Mouse (Mus musculus) v-Abl transformed pro-B cells (cell line): ENCODE measurements around the gene Mfap5.
"Not testable (repeated sequence)": the region's sequence is repeated elsewhere in the genome, so short reads cannot be mapped to it uniquely, and the experiment has no call there.

Experiments used
- in situ Hi-C, 2 experiments: fragments of 400-800 bp; cut with MboI; formaldehyde crosslinking; loops; one replicate each; pipeline ENCODE4 v1.15.1; 2025; ENCODE audit not compliant: unreplicated experiment in 2 of 2

The Mfap5 gene

DNA sequence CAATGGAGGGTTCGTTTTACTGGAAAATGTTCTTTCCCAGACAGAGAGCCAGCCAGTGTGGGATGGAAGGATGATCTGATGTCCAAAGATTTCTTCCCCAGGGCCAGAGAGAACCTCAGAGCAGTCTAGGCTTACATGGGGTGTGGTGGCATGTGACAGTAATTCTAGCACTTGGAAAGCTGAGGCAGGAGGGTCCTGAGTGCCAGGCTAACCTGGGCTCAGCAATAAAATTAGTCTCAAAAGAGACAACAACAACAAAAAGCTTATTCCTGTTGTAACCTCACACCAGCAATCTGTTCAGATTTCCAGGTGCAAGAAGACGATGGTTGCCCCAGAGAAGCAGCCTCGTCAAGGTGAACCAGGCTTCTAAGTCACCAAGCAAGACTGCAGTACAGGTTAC lies at the start of gene Mfap5:
TSS of gene Mfap5 (plus strand) at position 301 of the 400 bp plus-strand sequence.
- in situ Hi-C loops = loop anchor here in 1 of 2 experiments (25.0 kb wide), 1 partner anchor 1757 kb away; no protein-coding TSS in a partner anchor

DNA sequence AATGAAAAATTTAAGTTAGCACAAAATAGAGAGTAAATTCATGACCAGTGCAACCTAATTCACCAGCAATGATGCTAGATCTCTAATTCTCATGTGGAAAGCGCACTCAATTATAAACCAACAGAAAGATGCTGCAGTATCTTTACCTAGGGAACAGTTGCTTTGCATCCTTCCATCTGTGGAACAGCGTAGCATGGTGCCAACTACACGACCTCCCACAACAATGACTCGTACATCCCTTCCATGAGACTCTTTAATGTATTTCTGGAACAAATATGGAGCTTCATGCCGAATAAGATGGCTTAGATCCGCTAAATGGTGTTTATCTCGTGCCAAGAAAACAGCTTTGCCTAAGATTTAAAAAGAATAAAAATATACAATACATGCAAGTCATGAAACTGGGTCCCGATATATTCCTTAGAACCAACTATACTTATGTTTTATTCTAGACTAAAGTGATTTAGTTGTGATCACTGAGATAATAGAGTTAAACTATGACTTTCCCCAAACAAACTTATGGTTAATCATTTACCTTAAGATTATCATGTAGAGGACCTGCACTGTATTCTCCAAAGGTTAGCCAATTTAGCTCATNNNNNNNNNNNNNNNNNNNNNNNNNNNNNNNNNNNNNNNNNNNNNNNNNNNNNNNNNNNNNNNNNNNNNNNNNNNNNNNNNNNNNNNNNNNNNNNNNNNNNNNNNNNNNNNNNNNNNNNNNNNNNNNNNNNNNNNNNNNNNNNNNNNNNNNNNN lies 46.5 kb upstream of the Mfap5 start:
- in situ Hi-C loops = no loop called here

DNA sequence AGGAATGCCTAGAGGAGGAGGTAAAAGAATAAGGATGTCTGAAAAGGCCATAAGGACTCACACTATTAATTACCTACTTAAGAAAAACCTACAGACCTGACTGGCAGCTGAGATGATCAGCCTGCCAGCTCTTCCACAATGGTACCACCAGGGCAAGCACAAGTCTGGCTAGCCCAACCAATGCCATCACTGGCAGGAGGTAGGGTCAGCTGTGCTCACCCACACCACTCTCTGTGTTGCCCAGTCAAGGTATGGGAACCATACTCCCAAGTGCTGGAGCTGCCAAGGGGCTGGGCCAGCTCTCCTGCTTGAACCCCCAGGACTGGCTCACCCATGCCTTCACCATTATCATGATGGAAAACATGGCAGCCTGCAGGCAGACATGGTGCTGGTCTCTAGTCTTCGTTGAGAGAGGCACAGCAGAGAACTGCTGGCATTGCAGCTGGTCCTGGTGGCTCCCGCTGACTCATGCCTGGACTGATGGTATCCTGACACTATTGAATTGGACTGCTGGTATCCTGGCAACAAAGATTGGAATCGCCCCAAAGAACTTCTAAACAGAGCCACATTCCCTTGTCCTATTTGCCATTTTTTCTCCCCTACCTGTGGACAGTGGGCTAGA lies 39.4 kb upstream of the Mfap5 start:
- in situ Hi-C loops = no loop called here

DNA sequence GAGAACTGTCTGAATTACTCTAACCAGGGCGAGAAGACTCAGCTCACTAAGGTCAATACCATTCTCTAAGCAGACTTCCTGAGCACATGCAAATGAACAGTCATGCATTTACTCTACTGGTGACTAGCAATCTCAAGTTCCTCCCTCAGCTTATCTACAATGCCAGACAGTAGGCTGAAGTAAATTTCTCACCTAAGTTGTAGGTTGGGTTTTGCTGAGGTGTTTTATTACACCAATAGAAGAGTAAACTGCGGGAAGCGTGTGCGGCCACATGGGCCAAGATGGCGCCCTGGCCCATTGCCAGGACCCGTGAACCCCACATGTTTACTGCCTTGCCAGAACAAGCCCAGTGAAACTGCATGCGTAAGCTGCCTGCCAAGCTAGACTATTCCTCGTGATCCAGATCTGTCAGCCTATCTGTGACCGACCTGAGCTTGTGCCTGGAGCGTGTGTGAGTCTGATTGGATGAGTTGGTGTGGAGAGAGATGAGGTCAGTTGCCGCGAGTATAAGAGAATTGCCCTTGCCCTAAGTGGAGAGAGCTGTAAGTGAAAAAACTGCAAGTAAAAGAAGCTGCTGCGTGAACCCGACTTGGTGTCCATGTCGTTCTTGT lies 36.5 kb upstream of the Mfap5 start:
- in situ Hi-C loops = no loop called here

DNA sequence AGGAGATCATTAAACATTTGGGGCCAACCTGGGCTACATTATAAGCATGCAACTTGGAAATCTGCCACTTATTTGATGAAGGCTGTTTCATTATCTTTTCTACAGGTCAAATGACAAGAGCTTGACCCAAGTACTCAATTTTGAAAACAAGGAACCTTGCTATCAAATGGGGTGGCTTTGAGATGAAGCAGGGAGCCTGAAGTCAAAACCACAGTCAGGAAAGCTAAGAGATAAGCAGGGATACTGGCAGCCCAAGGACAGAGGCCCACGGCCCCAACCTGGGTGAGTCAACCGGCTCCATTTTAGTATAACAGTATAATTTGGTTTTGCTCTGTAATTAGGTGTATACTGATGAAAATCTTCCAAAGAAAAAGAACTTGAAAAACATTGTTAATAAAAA lies 35.4 kb upstream of the Mfap5 start:
- in situ Hi-C loops = no loop called here

DNA sequence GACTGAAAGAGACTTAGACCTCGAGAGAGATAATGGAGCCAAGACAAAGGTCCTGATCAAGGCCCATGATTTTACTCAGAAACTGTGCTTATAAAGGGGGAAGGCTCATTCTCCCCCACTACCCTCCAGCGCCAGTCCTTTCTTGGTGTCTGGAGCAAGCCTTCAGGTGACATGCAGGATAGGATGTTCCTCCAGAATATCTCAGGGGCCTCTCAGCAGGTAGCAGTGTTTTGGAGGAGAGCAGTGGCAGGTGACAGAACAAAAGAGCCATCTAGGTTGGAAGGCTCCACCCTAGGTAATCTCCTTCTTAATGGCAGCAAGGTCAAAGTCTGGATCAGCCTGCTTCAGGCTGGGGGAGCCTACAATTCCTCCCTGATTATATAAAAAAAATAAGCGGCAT lies 34.2 kb upstream of the Mfap5 start:
- in situ Hi-C loops = not testable (repeated sequence)

DNA sequence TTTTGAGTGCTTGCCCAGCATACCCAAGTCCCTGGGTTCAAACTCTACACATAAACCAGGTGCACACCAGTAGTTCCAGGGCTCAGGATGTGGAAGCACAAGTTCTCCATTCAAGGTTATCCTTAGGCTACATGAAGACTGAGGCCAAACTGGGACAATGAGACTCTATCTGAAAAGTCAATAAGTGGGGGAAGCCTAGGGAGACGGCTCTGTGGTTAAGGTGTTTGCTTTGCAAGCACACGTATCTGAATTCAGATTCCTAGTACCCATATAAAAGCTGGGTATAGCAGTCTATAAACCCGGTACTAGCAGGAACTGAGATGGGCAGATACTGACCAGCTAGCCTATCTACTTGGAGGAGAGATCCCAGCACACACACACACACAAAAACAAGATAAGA lies 27.6 kb upstream of the Mfap5 start:
- in situ Hi-C loops = no loop called here

- in situ Hi-C loops = no loop called here
Measured at GRCm38 (mm10) chr6:122485401-122486296, 20.0 kb upstream of the Mfap5 start.

GRCm38 (mm10) chr6:122486297-122487117 lies 19.1 kb upstream of the Mfap5 start:
- in situ Hi-C loops = no loop called here

GRCm38 (mm10) chr6:122490929-122491512 lies 14.6 kb upstream of the Mfap5 start:
- in situ Hi-C loops = loop anchor here (10.0 kb wide), 3 partner anchors 236 to 314 kb away; partner anchors contain the start of gene Slc2a3 (in 1 of the 2)

- in situ Hi-C loops = loop anchor here (10.0 kb wide), 3 partner anchors 237 to 313 kb away; partner anchors contain the start of gene Slc2a3 (in 1 of the 2)
Measured at GRCm38 (mm10) chr6:122491557-122491956, 14.1 kb upstream of the Mfap5 start.

GRCm38 (mm10) chr6:122492479-122492878 lies 13.2 kb upstream of the Mfap5 start:
- in situ Hi-C loops = loop anchor here (10.0 kb wide), 3 partner anchors 238 to 312 kb away; partner anchors contain the start of gene Slc2a3 (in 1 of the 2)

DNA sequence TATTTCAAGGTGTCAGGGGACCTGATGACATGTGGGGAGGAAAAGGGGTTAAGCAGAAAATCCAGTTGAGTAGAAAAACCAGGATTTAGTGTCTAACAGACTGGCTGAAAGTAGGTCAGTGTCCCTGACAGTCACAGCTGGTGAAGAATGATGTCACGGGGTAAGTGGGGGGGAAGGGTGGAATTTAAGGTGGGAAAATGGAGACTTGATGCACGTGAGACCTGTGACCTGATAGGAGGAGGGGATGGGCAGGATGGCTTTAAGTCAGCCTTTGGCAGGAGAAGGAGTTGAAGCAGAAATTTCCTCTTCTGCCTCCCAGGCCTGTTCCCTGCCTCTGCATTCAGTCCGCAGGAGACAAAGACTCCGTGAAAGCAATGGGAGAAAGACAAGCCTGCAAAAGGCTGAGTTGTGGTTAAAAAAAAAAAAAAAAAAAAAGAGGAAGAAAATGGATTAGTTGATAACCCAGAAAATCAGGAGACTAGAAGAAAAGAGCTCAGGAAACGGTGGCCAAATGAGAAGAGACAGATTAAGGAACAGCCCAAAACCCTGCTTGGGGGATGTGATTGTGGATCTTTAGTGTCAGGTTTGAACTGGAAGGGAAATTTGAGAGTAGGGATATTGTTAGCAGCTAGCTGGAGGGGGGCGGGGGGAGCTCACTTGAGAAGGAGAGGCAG lies 11.7 kb upstream of the Mfap5 start:
- in situ Hi-C loops = loop anchor here (10.0 kb wide), 3 partner anchors 239 to 311 kb away; partner anchors contain the start of gene Slc2a3 (in 1 of the 2)

GRCm38 (mm10) chr6:122495082-122495881 lies 10.4 kb upstream of the Mfap5 start:
- in situ Hi-C loops = loop anchor here (5.0 to 10.0 kb wide), 6 partner anchors 67 to 310 kb away; partner anchors contain the start of genes Gdf3 (in 1 of the 2) and Slc2a3 (in 1 of the 2)

- in situ Hi-C loops = loop anchor here (5.0 to 10.0 kb wide), 6 partner anchors 66 to 308 kb away; partner anchors contain the start of genes Gdf3 (in 1 of the 2) and Slc2a3 (in 1 of the 2)
Measured at GRCm38 (mm10) chr6:122496501-122496900, 9.1 kb upstream of the Mfap5 start.

- in situ Hi-C loops = loop anchor here (5.0 to 10.0 kb wide), 6 partner anchors 64 to 306 kb away; partner anchors contain the start of genes Gdf3 (in 1 of the 2) and Slc2a3 (in 1 of the 2)
Measured at GRCm38 (mm10) chr6:122498661-122499060, 7.0 kb upstream of the Mfap5 start, which contains the start of gene Rimklb. Rimklb (minus strand) TSS chr6:122498761.

DNA sequence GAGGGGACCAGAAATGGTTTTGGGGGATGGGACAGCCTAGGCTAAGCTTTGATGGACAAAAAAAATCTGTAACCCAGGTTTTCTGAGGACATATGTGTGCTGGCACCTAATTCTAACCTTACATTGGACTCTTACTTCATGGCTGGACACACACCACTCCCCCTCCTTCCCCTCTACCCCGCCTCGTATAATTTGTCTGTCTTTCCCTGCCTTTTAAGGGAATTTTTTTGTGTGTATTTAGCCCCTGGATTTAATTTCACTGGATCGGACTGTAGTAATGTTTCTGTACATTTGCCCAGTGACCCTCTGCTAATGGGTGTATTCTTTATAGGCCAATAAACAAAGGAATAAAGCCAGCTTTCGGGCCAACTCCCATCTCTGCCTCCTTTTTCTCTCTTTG lies 604 bp upstream of the Mfap5 start:
- in situ Hi-C loops = loop anchor here in 1 of 2 experiments (25.0 kb wide), 1 partner anchor 1757 kb away; no protein-coding TSS in a partner anchor
